Mouse (Mus musculus) left cerebral cortex, adult 11 months (tissue): Measurements from ENCODE around the gene Ccdc92b.

Source experiments
- DNase-seq: peaks from one replicate; pipeline ENCODE4 v3.0.0; 2022; ENCODE audit warnings: low spot score

The Ccdc92b gene

GRCm38 (mm10) chr11:74611437-74611836, 8.0 kb upstream of the Ccdc92b start:
- DNase-seq: no peak

DNA sequence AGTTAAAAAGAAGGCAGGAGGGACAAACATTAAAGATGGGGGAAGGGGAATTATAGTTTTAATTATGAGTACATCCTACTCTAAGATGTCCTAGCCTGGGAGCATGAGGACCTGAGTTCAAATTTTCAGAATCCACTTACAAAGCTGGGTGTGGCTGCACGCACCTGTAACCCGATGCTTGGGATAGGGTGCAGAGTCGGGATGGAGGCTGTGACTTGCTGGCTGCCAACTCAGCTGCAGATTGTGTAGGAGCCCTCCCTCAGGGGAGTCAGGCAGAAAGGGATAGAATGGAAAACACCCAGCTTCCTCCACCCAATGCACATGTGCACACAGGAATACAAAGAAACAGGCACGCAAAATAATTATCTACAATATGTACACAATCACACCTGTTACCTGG, 6.0 kb upstream of the Ccdc92b start:
- DNase-seq: no peak

- no peak for DNase-seq
Measured at GRCm38 (mm10) chr11:74615571-74615970, 3.8 kb upstream of the Ccdc92b start.

- no peak for DNase-seq
Measured at GRCm38 (mm10) chr11:74619956-74620300, 523 bp downstream of the Ccdc92b start.

GRCm38 (mm10) chr11:74621974-74622669, 2.7 kb downstream of the Ccdc92b start:
- DNase-seq: no peak

DNA sequence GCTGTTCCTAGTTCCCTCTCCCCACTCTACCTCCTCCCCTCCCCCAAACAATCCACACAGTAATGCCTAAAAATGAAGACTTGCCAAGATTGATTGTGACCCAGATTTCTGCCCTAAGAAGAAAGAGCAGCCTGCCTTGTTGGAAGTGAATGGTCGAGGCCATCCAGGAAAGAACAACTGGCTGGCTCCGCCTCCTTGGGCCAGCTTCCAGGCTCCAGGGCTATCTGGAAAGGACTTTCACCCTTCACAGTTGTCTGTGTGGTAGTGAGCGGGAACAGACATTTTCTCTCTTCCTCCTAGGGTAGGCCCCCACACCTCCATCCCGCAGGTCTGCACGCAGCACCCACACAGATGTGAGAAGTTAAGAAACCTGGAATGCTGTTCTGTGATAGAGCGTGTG, 4.3 kb downstream of the Ccdc92b start:
- no peak for DNase-seq

GRCm38 (mm10) chr11:74625333-74625732, 5.9 kb downstream of the Ccdc92b start:
- no peak for DNase-seq

- DNase-seq: no peak
Measured at GRCm38 (mm10) chr11:74627481-74627880, 8.1 kb downstream of the Ccdc92b start.

- no peak for DNase-seq
Measured at GRCm38 (mm10) chr11:74631880-74632789, 12.7 kb downstream of the Ccdc92b start.

- no peak for DNase-seq
Measured at GRCm38 (mm10) chr11:74634490-74635275, 15.3 kb downstream of the Ccdc92b start.

DNA sequence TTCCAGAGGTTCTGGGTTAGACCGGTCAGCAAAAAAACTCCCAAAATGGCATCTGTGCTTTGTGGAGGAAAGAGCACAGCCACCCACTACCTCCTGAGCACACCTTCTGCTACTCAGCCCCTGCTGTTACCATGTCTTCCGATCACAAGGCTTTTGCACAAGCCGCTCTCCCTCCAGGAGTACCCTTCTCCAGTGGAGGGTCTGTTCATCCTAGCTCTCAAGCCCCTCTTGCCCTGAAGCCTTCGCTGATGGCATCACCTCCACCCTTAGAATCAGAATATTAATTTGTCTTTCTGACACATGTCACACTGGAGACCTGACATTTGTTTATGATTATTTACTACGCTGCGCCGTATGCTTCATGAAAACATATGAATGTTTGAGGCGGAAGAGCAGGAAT, 18.1 kb downstream of the Ccdc92b start:
- DNase-seq: no peak

DNA sequence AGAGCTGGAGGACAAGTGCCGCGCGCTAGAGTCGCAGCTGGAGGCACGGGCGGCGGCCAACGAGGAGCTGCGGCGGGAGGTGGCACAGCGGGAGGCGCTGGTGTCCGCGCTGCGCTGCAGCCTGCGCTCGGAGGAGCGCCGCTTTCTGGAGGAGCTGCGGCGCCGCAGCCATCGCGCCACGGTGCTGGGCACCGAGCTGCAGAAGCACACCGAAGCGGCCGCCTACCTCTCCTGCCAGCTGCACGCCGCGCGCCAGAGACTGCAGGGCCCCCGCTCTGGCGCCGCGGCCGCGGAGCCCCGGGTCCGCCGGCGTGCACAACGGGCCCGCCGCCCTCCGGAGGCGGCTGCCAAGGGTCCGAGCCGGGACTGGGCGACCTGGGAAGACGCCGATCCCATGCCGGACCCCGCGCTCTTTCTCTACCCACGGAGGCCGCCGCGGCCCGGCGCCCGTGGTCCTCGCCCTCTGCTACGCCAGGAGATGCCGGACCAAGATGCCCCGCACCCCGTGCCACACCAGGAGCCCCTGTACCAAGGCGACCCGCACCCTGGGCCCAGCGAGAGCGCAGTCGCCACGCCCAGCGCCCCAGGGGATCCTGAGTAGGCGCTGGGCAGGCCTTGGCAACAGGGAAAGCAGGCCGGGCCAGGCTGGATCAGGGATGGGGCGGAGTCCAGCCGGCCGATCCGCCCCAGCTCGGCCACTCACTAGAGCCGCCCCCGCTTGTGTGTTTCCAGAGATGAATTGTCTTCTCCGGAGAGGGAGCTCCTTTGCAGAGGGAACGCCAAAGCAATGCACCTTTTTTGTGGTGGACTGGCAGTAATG, 18.8 kb downstream of the Ccdc92b start:
- DNase-seq: no peak

DNA sequence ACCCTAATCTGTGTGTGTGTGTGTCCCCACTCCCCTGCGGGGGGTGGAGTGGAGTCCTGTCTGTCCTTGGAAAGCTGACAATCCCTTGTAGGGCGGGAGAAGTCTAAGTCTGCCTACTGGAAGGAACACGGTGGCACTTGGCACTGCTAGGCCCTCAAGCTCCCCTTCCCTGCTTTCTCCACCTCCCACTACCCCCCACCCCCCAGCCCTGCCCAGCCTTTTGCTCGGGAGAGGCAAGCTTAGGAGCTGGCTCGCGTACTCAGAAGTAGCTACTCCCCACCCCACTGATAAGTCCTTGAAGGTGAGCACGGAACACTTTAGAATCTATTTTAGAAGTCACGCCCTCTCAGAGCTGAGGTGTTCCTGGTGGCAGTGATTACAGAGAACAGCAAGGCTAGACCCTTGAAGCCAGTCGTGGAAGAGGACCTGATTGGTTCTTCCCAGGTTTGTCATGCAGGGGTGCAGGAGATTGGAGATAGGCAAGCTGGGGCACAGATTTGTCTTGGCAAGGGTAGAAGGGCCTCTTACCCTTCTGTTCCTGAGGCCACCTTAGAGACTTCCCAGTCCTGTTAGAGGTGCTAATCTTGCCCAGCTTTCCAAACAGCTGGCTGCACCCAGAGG, 19.5 kb downstream of the Ccdc92b start:
- no peak for DNase-seq

GRCm38 (mm10) chr11:74639628-74640027, 20.2 kb downstream of the Ccdc92b start:
- DNase-seq: no peak

DNA sequence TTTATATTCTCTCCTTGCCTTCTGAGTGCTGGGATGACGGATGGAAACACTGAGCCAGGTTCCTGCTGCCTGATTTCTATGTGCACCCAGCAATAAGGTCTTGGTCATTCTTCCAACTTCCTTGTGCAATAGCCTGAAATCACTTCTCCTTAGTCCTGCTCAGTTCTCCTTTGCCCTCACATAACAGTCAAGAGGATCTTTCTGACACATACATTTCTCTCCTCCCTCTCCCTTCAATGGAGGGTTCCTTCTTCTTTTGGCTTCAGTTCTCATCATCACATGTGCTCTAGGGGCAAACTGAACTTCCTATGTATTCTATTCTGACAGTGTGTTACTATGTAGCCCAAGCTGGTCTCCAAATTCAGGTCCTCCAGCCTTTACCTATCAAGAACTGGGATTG, 28.6 kb downstream of the Ccdc92b start:
- DNase-seq: no peak

DNA sequence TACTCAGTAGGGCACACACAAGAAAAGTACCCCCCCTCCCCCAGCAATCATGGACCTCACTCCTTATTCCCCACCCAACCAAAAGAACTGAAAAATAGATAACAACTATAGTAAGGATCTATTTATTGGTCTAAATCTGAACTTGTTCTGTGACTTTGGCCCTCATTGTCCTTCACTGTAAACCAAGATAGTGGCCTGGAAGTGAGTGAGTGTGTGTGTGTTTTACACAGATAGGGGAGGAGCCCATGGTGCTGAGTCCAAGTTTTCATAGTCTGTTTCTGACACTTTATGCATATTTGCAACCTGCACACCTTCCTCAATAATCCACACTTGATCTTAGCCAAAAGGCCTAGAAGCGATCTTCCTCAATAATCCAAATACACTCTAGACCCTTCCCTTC, 29.3 kb downstream of the Ccdc92b start:
- no peak for DNase-seq

- DNase-seq: peak; percentile 95
Measured at GRCm38 (mm10) chr11:74649095-74649646, 29.8 kb downstream of the Ccdc92b start, which contains the start of gene Cluh. TSS of gene Cluh (plus strand) at chr11:74649495.

DNA sequence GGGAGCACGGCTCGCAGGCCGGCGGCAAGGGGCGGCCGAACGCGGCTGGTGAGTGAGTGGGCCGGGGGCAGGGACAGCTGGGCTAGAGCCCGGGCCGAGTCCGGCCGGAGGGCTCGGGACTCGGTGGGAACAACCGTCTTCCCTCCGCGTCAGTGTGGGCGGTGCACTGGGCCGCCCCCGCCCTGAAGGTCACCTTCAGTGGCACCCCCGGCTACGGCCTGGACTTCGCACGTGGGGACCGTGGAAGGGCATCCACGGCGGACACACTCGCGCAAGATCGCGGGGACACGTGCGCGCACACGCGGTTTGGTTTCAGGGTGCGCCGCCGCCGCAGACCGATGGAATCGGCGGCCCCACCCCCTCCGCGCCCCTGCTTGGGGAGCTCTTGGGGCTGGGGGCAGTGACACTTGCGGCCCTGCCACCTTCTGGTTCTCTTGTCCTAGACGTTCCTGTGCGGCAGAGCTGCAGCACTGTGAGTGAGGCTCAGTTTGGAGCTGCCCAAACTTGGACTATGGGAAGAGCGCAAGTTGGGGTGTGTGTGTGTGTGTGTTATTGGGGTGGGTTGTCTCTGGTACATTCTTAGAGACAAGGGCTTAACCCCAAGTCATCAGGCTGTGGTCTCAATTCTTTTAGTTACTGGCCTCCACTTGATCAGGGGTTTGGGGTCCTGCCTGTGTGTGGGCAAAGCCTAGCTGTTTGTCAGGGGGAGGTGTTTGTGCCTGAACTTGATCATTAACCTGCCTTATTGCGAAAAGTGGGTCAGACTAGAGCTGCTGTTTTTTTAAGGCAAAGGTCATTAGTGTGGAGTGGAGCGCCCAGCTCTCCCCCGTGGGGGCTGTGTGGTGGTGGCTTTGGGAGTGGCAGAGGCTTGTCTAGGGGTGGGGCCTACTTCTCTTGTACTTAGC, 30.5 kb downstream of the Ccdc92b start:
- no peak for DNase-seq

DNA sequence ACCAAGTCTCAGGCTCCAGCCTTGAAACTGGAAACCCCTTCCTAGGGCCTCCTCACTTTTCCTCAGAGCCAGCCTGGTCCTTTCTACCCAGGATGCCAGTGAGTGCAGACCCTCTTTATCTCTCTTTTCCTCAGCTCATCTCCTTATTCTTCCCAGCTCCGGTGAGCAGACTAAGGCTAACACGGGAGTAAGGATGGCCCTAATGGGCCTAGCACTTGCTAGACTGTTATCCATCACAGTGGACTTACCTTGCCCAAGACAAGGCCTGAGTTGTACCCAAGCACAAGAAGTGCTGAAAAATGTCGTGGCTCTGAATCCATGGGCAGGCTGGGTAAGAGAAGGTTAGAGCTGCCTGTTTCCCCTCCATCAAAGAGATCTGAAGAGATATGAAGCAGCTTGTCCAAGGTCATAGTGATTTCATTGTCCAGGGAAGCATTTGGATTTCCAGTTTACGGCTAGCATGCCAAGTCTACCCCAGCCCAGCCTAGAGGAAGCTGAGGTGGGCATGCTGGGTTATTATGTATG, 31.2 kb downstream of the Ccdc92b start:
- no peak for DNase-seq

- DNase-seq: no peak
Measured at GRCm38 (mm10) chr11:74652791-74653191, 33.4 kb downstream of the Ccdc92b start.
